Mouse (Mus musculus): Measurements from ENCODE around the gene Prpf38b. TPM values are rescaled to one million over a fixed set of nuclear protein-coding genes. Genes with fewer than 3 reads are reported as not detected.

Gene Prpf38b
- total and polyA plus RNA-seq, 3 experiments: 42.6 to 177 (median 42.9) TPM

- H3K4me2 ChIP-seq (ENCODE audit: insufficient read depth, low read depth, poor library complexity, severe bottlenecking): peak overlapping the region; percentile 63
- H3K79me2 ChIP-seq (replicated peaks; ENCODE audit: control insufficient read depth, extremely low read depth, insufficient read depth, poor library complexity, severe bottlenecking): no peaks in the 10 kb centered on the region
- no peaks in the 10 kb centered on the region for H3K36me3 ChIP-seq (replicated peaks in 1 of 2; ENCODE audit: control insufficient read depth in 1 of 2, insufficient read depth in 1 of 2, low read length in 1 of 2)
- H3K4me1 ChIP-seq (ENCODE audit: control insufficient read depth in 1 of 2, insufficient read depth in 2 of 2): peaks cover 18 to 62% of the 10 kb centered on the region in 2 experiments
- no peaks in the 10 kb centered on the region for H3K9me3 ChIP-seq (replicated peaks; ENCODE audit: low read length)
- peak overlapping the region; percentile 2; the same call in 1 of the 2 replicates for H3K9ac ChIP-seq (ENCODE audit: insufficient read depth, low read depth)
- TF ChIP-seq CHD1 (IDR thresholded peaks at IDR 0.05; ENCODE audit: low read depth, low read length) (no peak), HCFC1 (IDR thresholded peaks at IDR 0.05; ENCODE audit: low read depth, low read length) (no peak), MEF2A (IDR thresholded peaks at IDR 0.05; ENCODE audit: borderline replicate concordance, low read depth, low read length) (no peak), ZC3H11A (IDR thresholded peaks at IDR 0.05; ENCODE audit: low read depth, low read length) (no peak), NRF1 (IDR thresholded peaks at IDR 0.05; ENCODE audit: low read depth, low read length) (no peak), ZMIZ1 (IDR thresholded peaks at IDR 0.05; ENCODE audit: low read depth, low read length) (no peak), ELF1 (IDR thresholded peaks at IDR 0.05; ENCODE audit: low read depth, low read length) (no peak)
- no peak overlapping the region for H3K4me3 ChIP-seq (replicated peaks in 1 of 3; ENCODE audit: low read depth in 2 of 3, low read length in 2 of 3, poor library complexity in 1 of 3)
- dilution Hi-C loops (cut with MboI; ENCODE audit: extremely low pct_ligation_motif_present, extremely low pct_unique_long_range_greater_than_20kb, low sequenced_read_pairs) (no loop called here), in situ Hi-C loops (cut with MboI; ENCODE audit: low pct_ligation_motif_present, low pct_unique_long_range_greater_than_20kb, low sequenced_read_pairs) (no loop called here)
- no peak overlapping the region for H3K27ac ChIP-seq (ENCODE audit: insufficient read depth, low read depth)
- H3K27me3 ChIP-seq (replicated peaks): no peaks in the 10 kb centered on the region
- DNase-seq (ENCODE audit: extremely low read depth): no peak
Observed at GRCm38 (mm10) chr3:108887618-108887975, 23.9 kb downstream of the Prpf38b start.

- TF ChIP-seq BHLHE40 (IDR thresholded peaks at IDR 0.05; ENCODE audit: low read depth, low read length) (peak; percentile 92), UBTF (IDR thresholded peaks at IDR 0.05; ENCODE audit: low read depth, low read length) (no peak), ETS1 (conservative IDR thresholded peaks at IDR 0.05; ENCODE audit: low read depth, low read length) (peak; percentile 70), JUN (IDR thresholded peaks at IDR 0.05; ENCODE audit: insufficient read depth, low read depth, low read length) (peak; percentile 62; the same call in 1 of the 2 replicates), JUND (conservative IDR thresholded peaks at IDR 0.05; ENCODE audit: low read depth, low read length) (peak; percentile 90), TCF12 (IDR thresholded peaks at IDR 0.05; ENCODE audit: low read depth, low read length) (no peak), ELF1 (IDR thresholded peaks at IDR 0.05; ENCODE audit: low read depth, low read length) (no peak), ZNF384 (IDR thresholded peaks at IDR 0.05; ENCODE audit: low read depth, low read length) (peak; percentile 12; the same call in 1 of the 2 replicates), EP300 (IDR thresholded peaks at IDR 0.05; ENCODE audit: low read length) (peak; percentile 60; the same call in 1 of the 2 replicates), MEF2A (IDR thresholded peaks at IDR 0.05; ENCODE audit: borderline replicate concordance, low read depth, low read length) (peak; percentile 64; the same call in 1 of the 2 replicates), IRF4 (IDR thresholded peaks at IDR 0.05; ENCODE audit: low read depth, low read length) (peak; percentile 92)
- Histone ChIP-seq H3K9ac (ENCODE audit: insufficient read depth, low read depth) (peak overlapping the region; percentile 11; the same call in 1 of the 2 replicates), H3K4me2 (ENCODE audit: insufficient read depth, low read depth, poor library complexity, severe bottlenecking) (peak overlapping the region; percentile 63), H3K4me1 (ENCODE audit: control insufficient read depth in 1 of 2, insufficient read depth in 2 of 2) (peaks cover 16 to 63% of the 10 kb centered on the region in 2 experiments), H3K4me3 (replicated peaks in 1 of 3; ENCODE audit: low read depth in 2 of 3, low read length in 2 of 3, poor library complexity in 1 of 3) (no peak overlapping the region), H3K9me3 (replicated peaks; ENCODE audit: low read length) (no peaks in the 10 kb centered on the region), H3K27me3 (replicated peaks) (no peaks in the 10 kb centered on the region), H3K79me2 (replicated peaks; ENCODE audit: control insufficient read depth, extremely low read depth, insufficient read depth, poor library complexity, severe bottlenecking) (no peaks in the 10 kb centered on the region), H3K36me3 (replicated peaks in 1 of 2; ENCODE audit: control insufficient read depth in 1 of 2, insufficient read depth in 1 of 2, low read length in 1 of 2) (no peaks in the 10 kb centered on the region), H3K27ac (ENCODE audit: insufficient read depth, low read depth) (0 out of 2 replicates have a peak overlapping the region, but pooled peaks have one; percentile 21)
- DNase-seq (ENCODE audit: extremely low read depth): peak; percentile 66
- dilution Hi-C loops (cut with MboI; ENCODE audit: extremely low pct_ligation_motif_present, extremely low pct_unique_long_range_greater_than_20kb, low sequenced_read_pairs) (no loop called here), in situ Hi-C loops (cut with MboI; ENCODE audit: low pct_ligation_motif_present, low pct_unique_long_range_greater_than_20kb, low sequenced_read_pairs) (no loop called here)
Observed at GRCm38 (mm10) chr3:108886934-108887617, 24.5 kb downstream of the Prpf38b start.
